ENCODE assay signal across 8 mouse cellular contexts in the genomic region with DNA sequence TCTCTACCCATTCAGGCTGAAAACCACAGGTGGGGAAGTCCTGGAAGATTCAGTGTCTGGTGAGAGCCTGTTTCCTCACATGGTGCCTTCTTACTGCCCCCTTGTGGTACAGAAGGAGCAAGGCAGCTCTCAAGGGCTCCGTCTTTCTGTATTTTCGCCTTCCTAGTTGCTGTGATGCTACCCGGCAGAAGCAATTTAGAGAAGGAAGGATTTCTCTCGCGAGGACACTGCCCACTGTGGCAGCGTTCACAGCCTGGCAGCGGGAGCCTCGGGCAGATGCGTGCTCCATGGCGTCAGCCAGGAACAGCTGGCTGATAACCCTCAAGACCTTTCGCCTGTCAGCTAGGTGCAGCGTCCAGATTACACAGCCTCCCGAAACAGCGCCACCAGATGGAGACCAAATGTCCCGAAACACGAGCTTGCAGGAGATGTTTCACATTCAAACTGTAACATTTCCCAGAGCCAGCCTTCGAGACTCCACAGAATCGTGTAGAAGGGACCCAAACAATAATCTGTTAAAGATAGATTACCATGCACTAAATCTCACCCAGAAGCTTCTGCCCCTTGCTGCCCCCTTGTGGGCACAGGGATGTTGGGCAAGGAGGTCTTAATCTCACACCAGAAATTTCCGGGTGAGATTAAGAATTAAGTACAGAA. TPM values are rescaled to one million over a fixed set of nuclear protein-coding genes. Genes with fewer than 3 reads are reported as not detected.
DNase-seq lines count a peak whose midpoint lies in the region; ATAC-seq lines count a peak whose summit lies in the region.

No protein-coding gene starts in this region.

- peak overlapping the region; percentile 41 for H3K4me3 ChIP-seq in hindbrain, embryonic 14.5 days (replicated peaks; ENCODE audit: low read length)

- H3K27me3 ChIP-seq in hindbrain, embryonic 14.5 days (ENCODE audit: control insufficient read depth, insufficient read depth, low read length): no peaks in the 10 kb centered on the region

- peak overlapping the region; percentile 89 for H3K4me2 ChIP-seq in hindbrain, embryonic 14.5 days (replicated peaks)

- H3K9ac ChIP-seq in hindbrain, embryonic 14.5 days: peak overlapping the region; percentile 61

- no peaks in the 10 kb centered on the region for H3K4me1 ChIP-seq in hindbrain, embryonic 14.5 days (replicated peaks; ENCODE audit: control insufficient read depth, insufficient read depth, low read length)

- WGBS in hindbrain, embryonic 14.5 days: 8% methylated on average over 19 of the region's 19 CpGs

- peak; percentile 91 for DNase-seq in R1 (ENCODE audit: low read depth, low spot score)
- DNase-seq in cerebellum, postnatal 10 days: peak; percentile 90 to 92
- DNase-seq in frontal cortex, postnatal 14 days (ENCODE audit: low spot score in 2 of 2): peak; percentile 52 to 66
- peak; percentile 90 for DNase-seq in hindbrain, embryonic 14.5 days (ENCODE audit: low spot score)
- peak; percentile 54 to 76 for DNase-seq in layer of hippocampus, postnatal 25 days (ENCODE audit: extremely low spot score in 1 of 2, low spot score in 1 of 2)
- peak; percentile 75 for DNase-seq in lung, postnatal 25 days (ENCODE audit: low spot score)
- DNase-seq in retina, embryonic 14.5 days (ENCODE audit: low spot score): peak; percentile 92
- peak; percentile 69 to 74 for DNase-seq in thymus, postnatal 36 days

- no peaks in the 10 kb centered on the region for H3K9me3 ChIP-seq in hindbrain, embryonic 14.5 days (ENCODE audit: control insufficient read depth, low read length)

- peak overlapping the region; percentile 92 for H3K27ac ChIP-seq in hindbrain, embryonic 14.5 days

- peak; percentile 73 for ATAC-seq in hindbrain, embryonic 14.5 days (ENCODE audit: low FRiP score)

- H3K36me3 ChIP-seq in hindbrain, embryonic 14.5 days (replicated peaks; ENCODE audit: control insufficient read depth, insufficient read depth): no peaks in the 10 kb centered on the region

RNA-seq across cellular contexts. Expression of gene Rpap3, which starts 41.7 kb away (rescaled TPM):
- 42.1 and 45.6 TPM in 2 replicates for polyA plus RNA-seq in hindbrain, embryonic 14.5 days (2014; fragmentation: Nextera tagmentation; extraction: Ambion mirVana)
- total RNA-seq in layer of hippocampus, postnatal 25 days (2021): 10 to 100 TPM; 23.7 to 24.9 TPM

Comparison
In these comparisons a context has a peak if more than half of its experiments do, and no peak if none do; other contexts are left out.
1. Peak in every context shown above with its lines: DNase-seq, ATAC-seq, H3K4me3 ChIP-seq and H3K27ac ChIP-seq.